Mouse (Mus musculus): ENCODE measurements at regions not wholly inside any gene's neighbourhood (a gene's known extent, or its start where the extent isn't known, plus 50 kb on each side); places are given as distances from the start of the nearest gene placed in this dataset.

DNA sequence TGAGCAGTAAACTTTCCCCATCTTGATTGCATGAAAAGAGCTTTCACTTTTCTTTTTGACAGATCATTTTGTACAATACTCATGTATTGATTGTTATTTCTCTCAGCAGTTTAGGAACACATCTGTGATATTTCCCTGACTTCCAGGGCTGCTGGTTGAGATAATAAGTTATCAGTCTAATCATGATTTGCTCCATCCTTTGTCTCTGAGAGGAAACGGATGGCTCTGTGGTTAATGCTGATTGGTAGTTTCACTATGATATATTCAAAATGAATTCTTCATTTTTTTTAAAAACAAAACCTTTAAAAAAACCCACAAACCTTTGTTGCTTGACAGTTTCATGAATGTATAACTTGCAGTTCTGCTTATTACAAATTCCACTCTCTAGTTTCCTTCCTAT is 160.8 kb downstream of the Pdgfra start:
- no peak overlapping the region for H3K4me3 ChIP-seq (ENCODE audit: low read depth, low read length)
- DNase-seq (ENCODE audit: low spot score): no peak
- ATAC-seq (ENCODE audit: low FRiP score): no peak
- no peak overlapping the region for H3K9ac ChIP-seq (ENCODE audit: low read depth, low read length)
- H3K36me3 ChIP-seq (ENCODE audit: control insufficient read depth, insufficient read depth, low read length): no peaks in the 10 kb centered on the region
- H3K4me1 ChIP-seq (replicated peaks; ENCODE audit: control insufficient read depth, insufficient read depth, low read length): no peaks in the 10 kb centered on the region
- no peak overlapping the region for H3K4me2 ChIP-seq (replicated peaks; ENCODE audit: low read depth, low read length)
- H3K27me3 ChIP-seq (ENCODE audit: control insufficient read depth, insufficient read depth, low read length): no peaks in the 10 kb centered on the region
- no peak overlapping the region for H3K27ac ChIP-seq (ENCODE audit: low read depth, low read length)
- WGBS: 93% methylated on average over 1 of the region's 1 CpGs
- no peaks in the 10 kb centered on the region for H3K9me3 ChIP-seq (ENCODE audit: control insufficient read depth, low read length)

DNA sequence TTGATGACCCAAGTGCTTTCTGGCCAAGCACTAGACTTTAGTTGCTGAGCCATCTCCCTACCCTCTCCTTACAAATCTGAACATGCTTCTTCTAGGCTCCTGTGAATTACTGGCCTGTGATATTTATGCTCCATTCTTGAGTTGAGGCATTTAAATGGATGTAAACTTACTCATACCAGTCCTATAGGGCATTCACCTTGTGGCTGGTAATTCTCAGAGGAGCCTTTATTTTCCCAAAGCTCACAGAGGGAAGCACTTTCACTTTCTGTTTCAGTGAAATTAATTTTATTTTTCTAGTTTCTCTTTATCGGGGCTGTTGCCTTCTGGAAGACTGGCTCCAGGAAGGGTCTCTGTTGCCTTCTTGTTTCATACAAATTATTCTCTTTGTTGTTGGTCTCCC is 163.9 kb downstream of the Pdgfra start:
- Histone ChIP-seq H3K4me1 (replicated peaks; ENCODE audit: control insufficient read depth, insufficient read depth, low read length) (no peaks in the 10 kb centered on the region), H3K4me2 (replicated peaks; ENCODE audit: low read depth, low read length) (no peak overlapping the region), H3K9me3 (ENCODE audit: control insufficient read depth, low read length) (no peaks in the 10 kb centered on the region), H3K36me3 (ENCODE audit: control insufficient read depth, insufficient read depth, low read length) (no peaks in the 10 kb centered on the region), H3K27ac (ENCODE audit: low read depth, low read length) (no peak overlapping the region), H3K4me3 (ENCODE audit: low read depth, low read length) (no peak overlapping the region), H3K9ac (ENCODE audit: low read depth, low read length) (no peak overlapping the region), H3K27me3 (ENCODE audit: control insufficient read depth, insufficient read depth, low read length) (no peaks in the 10 kb centered on the region)
- ATAC-seq (ENCODE audit: low FRiP score): no peak
- 97% methylated on average over 1 of the region's 1 CpGs for WGBS
- DNase-seq (ENCODE audit: low spot score): no peak

- Histone ChIP-seq H3K9me3 (ENCODE audit: control insufficient read depth, low read length) (no peaks in the 10 kb centered on the region), H3K4me1 (replicated peaks; ENCODE audit: control insufficient read depth, insufficient read depth, low read length) (no peaks in the 10 kb centered on the region), H3K27ac (ENCODE audit: low read depth, low read length) (no peak overlapping the region), H3K27me3 (ENCODE audit: control insufficient read depth, insufficient read depth, low read length) (no peaks in the 10 kb centered on the region), H3K9ac (ENCODE audit: low read depth, low read length) (no peak overlapping the region), H3K4me2 (replicated peaks; ENCODE audit: low read depth, low read length) (no peak overlapping the region), H3K4me3 (ENCODE audit: low read depth, low read length) (no peak overlapping the region), H3K36me3 (ENCODE audit: control insufficient read depth, insufficient read depth, low read length) (no peaks in the 10 kb centered on the region)
- WGBS: 87% methylated on average over 2 of the region's 2 CpGs
- DNase-seq (ENCODE audit: low spot score) (no peak), ATAC-seq (ENCODE audit: low FRiP score) (no peak)
Measured at GRCm38 (mm10) chr5:75320536-75320935, 168.4 kb downstream of the Pdgfra start.

GRCm38 (mm10) chr5:75334050-75334449 is 182.0 kb downstream of the Pdgfra start:
- WGBS: 89% methylated on average over 3 of the region's 3 CpGs
- H3K9ac ChIP-seq (ENCODE audit: low read depth, low read length): no peak overlapping the region
- no peaks in the 10 kb centered on the region for H3K9me3 ChIP-seq (ENCODE audit: control insufficient read depth, low read length)
- ATAC-seq (ENCODE audit: low FRiP score): no peak
- DNase-seq (ENCODE audit: low spot score): no peak
- H3K27ac ChIP-seq (ENCODE audit: low read depth, low read length): no peak overlapping the region
- H3K4me1 ChIP-seq (replicated peaks; ENCODE audit: control insufficient read depth, insufficient read depth, low read length): no peaks in the 10 kb centered on the region
- H3K27me3 ChIP-seq (ENCODE audit: control insufficient read depth, insufficient read depth, low read length): no peaks in the 10 kb centered on the region
- no peak overlapping the region for H3K4me3 ChIP-seq (ENCODE audit: low read depth, low read length)
- no peak overlapping the region for H3K4me2 ChIP-seq (replicated peaks; ENCODE audit: low read depth, low read length)
- no peaks in the 10 kb centered on the region for H3K36me3 ChIP-seq (ENCODE audit: control insufficient read depth, insufficient read depth, low read length)

DNA sequence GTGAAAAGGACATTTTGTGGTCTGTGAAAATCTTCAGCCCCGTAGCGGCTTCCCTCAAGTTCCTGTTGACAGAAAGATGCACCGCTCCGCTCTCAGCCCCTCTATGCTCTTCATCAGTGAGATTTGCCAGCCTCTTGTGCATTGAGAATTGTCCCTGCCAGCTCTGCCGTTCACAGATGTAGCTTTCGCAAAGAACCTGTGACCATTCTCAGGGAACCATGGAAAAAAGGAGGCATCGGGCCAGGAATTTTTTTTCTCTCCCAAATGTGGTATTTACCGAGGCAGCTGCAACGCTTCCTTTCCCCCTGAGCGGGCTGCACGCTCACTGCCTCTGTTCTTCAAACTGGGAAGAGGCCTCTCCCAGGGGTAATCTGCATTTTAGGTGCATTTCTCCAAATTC is 184.4 kb downstream of the Pdgfra start:
- no peaks in the 10 kb centered on the region for H3K9me3 ChIP-seq (ENCODE audit: control insufficient read depth, low read length)
- H3K27me3 ChIP-seq (ENCODE audit: control insufficient read depth, insufficient read depth, low read length): no peaks in the 10 kb centered on the region
- ATAC-seq (ENCODE audit: low FRiP score) (no peak), DNase-seq (ENCODE audit: low spot score) (no peak)
- H3K9ac ChIP-seq (ENCODE audit: low read depth, low read length): no peak overlapping the region
- H3K36me3 ChIP-seq (ENCODE audit: control insufficient read depth, insufficient read depth, low read length): no peaks in the 10 kb centered on the region
- no peak overlapping the region for H3K27ac ChIP-seq (ENCODE audit: low read depth, low read length)
- no peak overlapping the region for H3K4me2 ChIP-seq (replicated peaks; ENCODE audit: low read depth, low read length)
- H3K4me1 ChIP-seq (replicated peaks; ENCODE audit: control insufficient read depth, insufficient read depth, low read length): no peaks in the 10 kb centered on the region
- 82% methylated on average over 11 of the region's 11 CpGs for WGBS
- H3K4me3 ChIP-seq (ENCODE audit: low read depth, low read length): no peak overlapping the region

GRCm38 (mm10) chr5:75338439-75338838 is 186.3 kb downstream of the Pdgfra start:
- H3K4me2 ChIP-seq (replicated peaks; ENCODE audit: low read depth, low read length): no peak overlapping the region
- DNase-seq (ENCODE audit: low spot score): no peak
- no peak overlapping the region for H3K27ac ChIP-seq (ENCODE audit: low read depth, low read length)
- no peak overlapping the region for H3K9ac ChIP-seq (ENCODE audit: low read depth, low read length)
- H3K4me3 ChIP-seq (ENCODE audit: low read depth, low read length): no peak overlapping the region
- no peak for ATAC-seq (ENCODE audit: low FRiP score)
- H3K4me1 ChIP-seq (replicated peaks; ENCODE audit: control insufficient read depth, insufficient read depth, low read length): no peaks in the 10 kb centered on the region
- no peaks in the 10 kb centered on the region for H3K36me3 ChIP-seq (ENCODE audit: control insufficient read depth, insufficient read depth, low read length)
- WGBS: 90% methylated on average over 11 of the region's 11 CpGs
- no peaks in the 10 kb centered on the region for H3K9me3 ChIP-seq (ENCODE audit: control insufficient read depth, low read length)
- no peaks in the 10 kb centered on the region for H3K27me3 ChIP-seq (ENCODE audit: control insufficient read depth, insufficient read depth, low read length)

GRCm38 (mm10) chr5:75342599-75342998 is 190.5 kb downstream of the Pdgfra start:
- no peak overlapping the region for H3K9ac ChIP-seq (ENCODE audit: low read depth, low read length)
- DNase-seq (ENCODE audit: low spot score) (no peak), ATAC-seq (ENCODE audit: low FRiP score) (no peak)
- no peak overlapping the region for H3K27ac ChIP-seq (ENCODE audit: low read depth, low read length)
- no peaks in the 10 kb centered on the region for H3K4me1 ChIP-seq (replicated peaks; ENCODE audit: control insufficient read depth, insufficient read depth, low read length)
- no peaks in the 10 kb centered on the region for H3K36me3 ChIP-seq (ENCODE audit: control insufficient read depth, insufficient read depth, low read length)
- H3K9me3 ChIP-seq (ENCODE audit: control insufficient read depth, low read length): no peaks in the 10 kb centered on the region
- H3K4me2 ChIP-seq (replicated peaks; ENCODE audit: low read depth, low read length): no peak overlapping the region
- no peak overlapping the region for H3K4me3 ChIP-seq (ENCODE audit: low read depth, low read length)
- 93% methylated on average over 7 of the region's 7 CpGs for WGBS
- no peaks in the 10 kb centered on the region for H3K27me3 ChIP-seq (ENCODE audit: control insufficient read depth, insufficient read depth, low read length)

- no peak overlapping the region for H3K27ac ChIP-seq (ENCODE audit: low read depth, low read length)
- H3K36me3 ChIP-seq (ENCODE audit: control insufficient read depth, insufficient read depth, low read length): no peaks in the 10 kb centered on the region
- H3K4me1 ChIP-seq (replicated peaks; ENCODE audit: control insufficient read depth, insufficient read depth, low read length): no peaks in the 10 kb centered on the region
- no peaks in the 10 kb centered on the region for H3K27me3 ChIP-seq (ENCODE audit: control insufficient read depth, insufficient read depth, low read length)
- H3K9me3 ChIP-seq (ENCODE audit: control insufficient read depth, low read length): no peaks in the 10 kb centered on the region
- H3K4me2 ChIP-seq (replicated peaks; ENCODE audit: low read depth, low read length): no peak overlapping the region
- no peak overlapping the region for H3K4me3 ChIP-seq (ENCODE audit: low read depth, low read length)
- ATAC-seq (ENCODE audit: low FRiP score) (no peak), DNase-seq (ENCODE audit: low spot score) (no peak)
- 39% methylated on average over 11 of the region's 11 CpGs for WGBS
- no peak overlapping the region for H3K9ac ChIP-seq (ENCODE audit: low read depth, low read length)
Measured at GRCm38 (mm10) chr5:75346836-75347773, 195.0 kb downstream of the Pdgfra start.

DNA sequence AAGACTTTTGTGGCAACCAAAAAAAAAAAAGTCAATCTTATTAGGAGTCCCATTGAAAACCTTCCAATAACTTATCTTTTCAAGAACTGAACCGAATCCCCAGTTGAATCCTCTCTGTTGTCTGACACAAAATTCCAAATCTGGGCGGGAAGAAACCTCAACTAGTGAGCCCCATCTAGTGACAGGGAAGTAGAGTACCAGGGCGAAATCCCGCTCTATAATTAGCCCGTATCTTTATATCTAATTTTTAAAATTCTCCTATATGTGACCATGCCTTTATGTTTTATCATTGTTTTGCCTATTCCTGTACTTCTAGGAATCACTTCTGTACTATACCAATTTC is 195.7 kb downstream of the Pdgfra start:
- H3K36me3 ChIP-seq (ENCODE audit: control insufficient read depth, insufficient read depth, low read length): no peaks in the 10 kb centered on the region
- ATAC-seq (ENCODE audit: low FRiP score) (no peak), DNase-seq (ENCODE audit: low spot score) (no peak)
- no peaks in the 10 kb centered on the region for H3K27me3 ChIP-seq (ENCODE audit: control insufficient read depth, insufficient read depth, low read length)
- H3K4me3 ChIP-seq (ENCODE audit: low read depth, low read length): no peak overlapping the region
- H3K9me3 ChIP-seq (ENCODE audit: control insufficient read depth, low read length): no peaks in the 10 kb centered on the region
- H3K27ac ChIP-seq (ENCODE audit: low read depth, low read length): no peak overlapping the region
- H3K9ac ChIP-seq (ENCODE audit: low read depth, low read length): no peak overlapping the region
- no peaks in the 10 kb centered on the region for H3K4me1 ChIP-seq (replicated peaks; ENCODE audit: control insufficient read depth, insufficient read depth, low read length)
- H3K4me2 ChIP-seq (replicated peaks; ENCODE audit: low read depth, low read length): no peak overlapping the region
- 75% methylated on average over 5 of the region's 5 CpGs for WGBS

All from hindbrain, embryonic 11.5 days (tissue).